ENCODE assay signal across 10 mouse cellular contexts in genomic region chr6:92034713-92035112, GRCm38 (mm10). TPM values are rescaled to one million over a fixed set of nuclear protein-coding genes. Genes with fewer than 3 reads are reported as not detected.
DNase-seq lines count a peak whose midpoint lies in the region; ATAC-seq and TF ChIP-seq lines count a peak whose summit lies in the region.
"Had no signal": no experiment of that assay in that cellular context is flagged by ENCODE, and none has a peak within 500 bp of the region (broad histone marks: within the 10 kb centered on the region; RNA-seq: fewer than 3 reads in every experiment).

No protein-coding gene starts in this region.

- ATAC-seq in lung, embryonic 16.5 days (ENCODE audit: low read depth) = peak; percentile 65

- no peak for TF ChIP-seq POLR2A in kidney, adult 2 months (IDR thresholded peaks at IDR 0.05; ENCODE audit: low read depth, low read length)

- 16% methylated on average over 6 of the region's 6 CpGs for WGBS in kidney, adult 2 months
- 12% methylated on average over 6 of the region's 6 CpGs for WGBS in lung, embryonic 16.5 days

- TF ChIP-seq CTCF in kidney, adult 2 months (conservative IDR thresholded peaks at IDR 0.05; ENCODE audit: insufficient read depth, insufficient read length, low read depth, low read length) = no peak

- H3K4me3 ChIP-seq in kidney, adult 2 months (ENCODE audit: insufficient read depth, low read depth, low read length) = no peak overlapping the region
- H3K4me3 ChIP-seq in lung, embryonic 16.5 days (ENCODE audit: low read length) = no peak overlapping the region
- H3K4me3 ChIP-seq: liver, embryonic 15.5 days had no signal

- no peaks in the 10 kb centered on the region for H3K27me3 ChIP-seq in kidney, adult 2 months (replicated peaks; ENCODE audit: control insufficient read depth, insufficient read depth, low read length)
- no peaks in the 10 kb centered on the region; the same call in 1 of the 2 replicates for H3K27me3 ChIP-seq in lung, embryonic 16.5 days (ENCODE audit: control insufficient read depth, insufficient read depth, low read depth, low read length)
- H3K27me3 ChIP-seq: liver, embryonic 15.5 days had no signal

- no peaks in the 10 kb centered on the region for H3K36me3 ChIP-seq in kidney, adult 2 months (ENCODE audit: control insufficient read depth, insufficient read depth, low read length)
- no peaks in the 10 kb centered on the region for H3K36me3 ChIP-seq in lung, embryonic 16.5 days (ENCODE audit: control insufficient read depth, insufficient read depth, low read length)
- H3K36me3 ChIP-seq: liver, embryonic 15.5 days had no signal

- peak; percentile 14 to 34 for DNase-seq in adrenal gland, adult 18-20 months (ENCODE audit: low spot score in 2 of 2)
- DNase-seq in adrenal gland, postnatal 4 days (ENCODE audit: low spot score in 2 of 2) = no peak
- peak; percentile 69 for DNase-seq in heart, adult 8-10 months (ENCODE audit: low spot score)
- peak; percentile 85 for DNase-seq in kidney, adult 2 months
- no peak for DNase-seq in frontal cortex, adult 2 months (ENCODE audit: extremely low spot score in 1 of 2, low spot score in 1 of 2)
- no peak for DNase-seq in retina, embryonic 14.5 days (ENCODE audit: low spot score)
- DNase-seq in left cerebral cortex, adult 11 months (ENCODE audit: low spot score) = no peak
- DNase-seq: cerebellum, postnatal 36 days had no signal

- H3K9me3 ChIP-seq in lung, embryonic 16.5 days (ENCODE audit: control insufficient read depth, low read length) = no peaks in the 10 kb centered on the region
- H3K9me3 ChIP-seq: liver, embryonic 15.5 days had no signal

- H3K4me2 ChIP-seq in lung, embryonic 16.5 days (ENCODE audit: low read depth, low read length) = no peak overlapping the region
- H3K4me2 ChIP-seq: liver, embryonic 15.5 days had no signal

- H3K4me1 ChIP-seq in kidney, adult 2 months (ENCODE audit: control insufficient read depth, insufficient read depth, low read length) = peaks cover 2% of the 10 kb centered on the region; the same call in 1 of the 2 replicates
- H3K4me1 ChIP-seq in lung, embryonic 16.5 days (replicated peaks; ENCODE audit: control insufficient read depth, insufficient read depth, low read length) = peaks cover 24% of the 10 kb centered on the region
- H3K4me1 ChIP-seq: liver, embryonic 15.5 days had no signal

- peak overlapping the region; percentile 61 for H3K27ac ChIP-seq in kidney, adult 2 months (ENCODE audit: insufficient read depth, low read depth, low read length)
- no peak overlapping the region for H3K27ac ChIP-seq in lung, embryonic 16.5 days (ENCODE audit: low read length)
- H3K27ac ChIP-seq: liver, embryonic 15.5 days had no signal

- H3K9ac ChIP-seq in lung, embryonic 16.5 days (ENCODE audit: low read length) = no peak overlapping the region
- H3K9ac ChIP-seq: liver, embryonic 15.5 days had no signal

RNA-seq across cellular contexts. Expression of gene Fgd5, which starts 56.0 kb away (rescaled TPM):
- total RNA-seq in adrenal gland, adult 18-20 months (2021) = 10 to 100 TPM; 15.2 to 16.2 TPM
- total RNA-seq in adrenal gland, postnatal 4 days (2021) = 10 to 100 TPM; 23.7 to 25.8 TPM
- 10 to 100 TPM; 18.1 to 25.7 (median 20.8) TPM for total RNA-seq in heart, adult 8-10 months (2022)
- polyA plus RNA-seq in kidney, adult 2 months (2012; rRNA removed) = 11.6 and 12.2 TPM in 2 replicates
- 21.0 and 22.9 TPM in 2 replicates for polyA plus RNA-seq in lung, embryonic 16.5 days (2015; fragmentation: Nextera tagmentation; extraction: Ambion mirVana)
- polyA plus RNA-seq in frontal cortex, adult 2 months (2012; rRNA removed) = 4.9 and 5.0 TPM in 2 replicates

RNA-seq across cellular contexts. Expression of gene Nr2c2, which starts 56.5 kb away (rescaled TPM):
- 10 to 100 TPM; 27.4 to 31.7 TPM for total RNA-seq in adrenal gland, adult 18-20 months (2021)
- 10 to 100 TPM; 60.3 to 62.9 TPM for total RNA-seq in adrenal gland, postnatal 4 days (2021)
- total RNA-seq in heart, adult 8-10 months (2022) = 10 to 100 TPM; 20.0 to 24.9 (median 21.8) TPM
- polyA plus RNA-seq in kidney, adult 2 months (2012; rRNA removed) = 14.5 and 15.5 TPM in 2 replicates
- polyA plus RNA-seq in lung, embryonic 16.5 days (2015; fragmentation: Nextera tagmentation; extraction: Ambion mirVana) = 14.8 and 15.3 TPM in 2 replicates
- polyA plus RNA-seq in frontal cortex, adult 2 months (2012; rRNA removed) = 41.5 and 44.2 TPM in 2 replicates

Comparison
In these comparisons a context has a peak if more than half of its experiments do, and no peak if none do; other contexts are left out.
1. DNase-seq: peak in adrenal gland, adult 18-20 months (2 of 2), heart, adult 8-10 months (single experiment) and kidney, adult 2 months (single experiment); none in adrenal gland, postnatal 4 days (0 of 2), frontal cortex, adult 2 months (0 of 2), retina, embryonic 14.5 days (single experiment) and left cerebral cortex, adult 11 months (single experiment).